Comparison of ENCODE assay signal across 23 mouse cellular contexts in genomic region chr3:109174394-109174793, GRCm38 (mm10).
"Had no signal": no experiment of that assay in that cellular context is flagged by ENCODE, and none has a peak within 500 bp of the region (broad histone marks: within the 10 kb centered on the region; RNA-seq: fewer than 3 reads in every experiment).

No protein-coding gene starts in this region.

- H3K27ac ChIP-seq: gastrocnemius, adult 2 months; heart, adult 2 months; heart, embryonic 13.5 days; heart, embryonic 15.5 days; hindbrain, embryonic 10.5 days; hindbrain, embryonic 12.5 days; hindbrain, embryonic 14.5 days; intestine, embryonic 15.5 days; left cerebral cortex, adult 2 months; limb, embryonic 10.5 days; limb, embryonic 12.5 days; liver, embryonic 13.5 days; liver, embryonic 15.5 days had no signal

- DNase-seq: gastrocnemius, adult 2 months; gastrocnemius, postnatal 10 days; gastrocnemius, postnatal 25 days; heart, adult 2 months; heart, postnatal 4 days; kidney, adult 18-20 months; kidney, adult 8-10 months; kidney, postnatal 10 days; kidney, postnatal 25 days; kidney, postnatal 4 days; liver; liver, embryonic 13.5 days; liver, postnatal 0 days had no signal

- H3K4me3 ChIP-seq: gastrocnemius, adult 2 months; heart, adult 2 months; heart, embryonic 13.5 days; heart, embryonic 15.5 days; hindbrain, embryonic 10.5 days; hindbrain, embryonic 12.5 days; intestine, embryonic 15.5 days; left cerebral cortex, adult 2 months; limb, embryonic 10.5 days; limb, embryonic 12.5 days; liver, embryonic 13.5 days; liver, embryonic 15.5 days had no signal
